Mouse (Mus musculus) brain, embryonic 14.5 days (tissue): Measurements from ENCODE around the gene Cdc42bpa.

Experiments used
- CTCF ChIP-seq: fragments of 200-500 bp; IDR thresholded peaks from 2 replicates; pipeline ENCODE4 v1.5.1; 2012; ENCODE audit warnings: inconsistent platforms, mild to moderate bottlenecking, moderate library complexity, borderline replicate concordance; ENCODE audit not compliant: insufficient read depth, insufficient read length; ENCODE audit errors: extremely low read depth
- POLR2A ChIP-seq: fragments of 200-500 bp; IDR thresholded peaks from 2 replicates; pipeline ENCODE4 v1.6.1; 2012; ENCODE audit warnings: mild to moderate bottlenecking, inconsistent platforms, borderline replicate concordance; ENCODE audit not compliant: poor library complexity, insufficient read depth, insufficient read length, severe bottlenecking; ENCODE audit errors: extremely low read depth

GRCm38 (mm10) chr1:179946616-179947015, 13.7 kb upstream of the Cdc42bpa start:
- TF ChIP-seq CTCF (no peak), POLR2A (no peak)
